Mouse (Mus musculus): Measurements from ENCODE around the gene Ccdc85c. TPM values are rescaled to one million over a fixed set of nuclear protein-coding genes. Genes with fewer than 3 reads are reported as not detected.

Gene Ccdc85c
- polyA plus RNA-seq, 1 experiment from 2014 or later: 7.7 TPM

- WGBS: 4% methylated on average over 8 of the region's 8 CpGs
- H3K4me1 ChIP-seq: peaks cover 94% of the 10 kb centered on the region
- H3K27me3 ChIP-seq: no peaks in the 10 kb centered on the region
- ATAC-seq (replicated peaks; ENCODE audit: low FRiP score): peak; percentile 21
- H3K9me3 ChIP-seq (replicated peaks): no peaks in the 10 kb centered on the region
- H3K9ac ChIP-seq: no peak overlapping the region
- H3K4me2 ChIP-seq: peak overlapping the region; percentile 32; the same call in 1 of the 2 replicates
- no peak overlapping the region for H3K4me3 ChIP-seq (replicated peaks)
- peak overlapping the region; percentile 77 for H3K27ac ChIP-seq
- no peaks in the 10 kb centered on the region for H3K36me3 ChIP-seq
Measured at GRCm38 (mm10) chr12:108244778-108245177, 30.4 kb downstream of the Ccdc85c start.

- no peaks in the 10 kb centered on the region for H3K27me3 ChIP-seq
- H3K4me1 ChIP-seq: peaks cover 99% of the 10 kb centered on the region
- H3K36me3 ChIP-seq: no peaks in the 10 kb centered on the region
- H3K27ac ChIP-seq: no peak overlapping the region
- no peak overlapping the region for H3K9ac ChIP-seq
- H3K9me3 ChIP-seq (replicated peaks): no peaks in the 10 kb centered on the region
- H3K4me2 ChIP-seq: no peak overlapping the region
- no peak overlapping the region for H3K4me3 ChIP-seq (replicated peaks)
- 63% methylated on average over 20 of the region's 20 CpGs for WGBS
- ATAC-seq (replicated peaks; ENCODE audit: low FRiP score): no peak
Measured at GRCm38 (mm10) chr12:108242243-108242745, 32.9 kb downstream of the Ccdc85c start.

GRCm38 (mm10) chr12:108241626-108242025 lies 33.6 kb downstream of the Ccdc85c start:
- Histone ChIP-seq H3K9me3 (replicated peaks) (no peaks in the 10 kb centered on the region), H3K4me1 (peaks cover 99% of the 10 kb centered on the region), H3K4me2 (no peak overlapping the region), H3K4me3 (replicated peaks) (no peak overlapping the region), H3K9ac (no peak overlapping the region), H3K27ac (0 out of 2 replicates have a peak overlapping the region, but pooled peaks have one; percentile 20), H3K27me3 (no peaks in the 10 kb centered on the region), H3K36me3 (no peaks in the 10 kb centered on the region)
- 48% methylated on average over 6 of the region's 6 CpGs for WGBS
- no peak for ATAC-seq (replicated peaks; ENCODE audit: low FRiP score)

- Histone ChIP-seq H3K27ac (0 out of 2 replicates have a peak overlapping the region, but pooled peaks have one; percentile 20), H3K9me3 (replicated peaks) (no peaks in the 10 kb centered on the region), H3K36me3 (no peaks in the 10 kb centered on the region), H3K4me3 (replicated peaks) (no peak overlapping the region), H3K27me3 (no peaks in the 10 kb centered on the region), H3K4me1 (peaks cover 99% of the 10 kb centered on the region), H3K9ac (no peak overlapping the region), H3K4me2 (peak overlapping the region; percentile 27)
- peak; percentile 7 for ATAC-seq (replicated peaks; ENCODE audit: low FRiP score)
- 15% methylated on average over 21 of the region's 21 CpGs for WGBS
Measured at GRCm38 (mm10) chr12:108240953-108241588, 34.2 kb downstream of the Ccdc85c start.

- H3K4me2 ChIP-seq: peak overlapping the region; percentile 27
- no peak overlapping the region for H3K9ac ChIP-seq
- 0 out of 2 replicates have a peak overlapping the region, but pooled peaks have one; percentile 20 for H3K27ac ChIP-seq
- H3K4me1 ChIP-seq: peaks cover 99% of the 10 kb centered on the region
- H3K4me3 ChIP-seq (replicated peaks): no peak overlapping the region
- ATAC-seq (replicated peaks; ENCODE audit: low FRiP score): no peak; the same call in 1 of the 2 replicates
- no peaks in the 10 kb centered on the region for H3K27me3 ChIP-seq
- WGBS: 55% methylated on average over 13 of the region's 13 CpGs
- H3K36me3 ChIP-seq: no peaks in the 10 kb centered on the region
- H3K9me3 ChIP-seq (replicated peaks): no peaks in the 10 kb centered on the region
Measured at GRCm38 (mm10) chr12:108240401-108240890, 34.8 kb downstream of the Ccdc85c start.

GRCm38 (mm10) chr12:108239441-108239840 lies 35.8 kb downstream of the Ccdc85c start:
- peak overlapping the region; percentile 12; the same call in 1 of the 2 replicates for H3K4me2 ChIP-seq
- H3K27ac ChIP-seq: no peak overlapping the region
- H3K36me3 ChIP-seq: no peaks in the 10 kb centered on the region
- no peaks in the 10 kb centered on the region for H3K27me3 ChIP-seq
- no peak overlapping the region for H3K9ac ChIP-seq
- no peaks in the 10 kb centered on the region for H3K9me3 ChIP-seq (replicated peaks)
- peaks cover 97% of the 10 kb centered on the region for H3K4me1 ChIP-seq
- 66% methylated on average over 5 of the region's 5 CpGs for WGBS
- ATAC-seq (replicated peaks; ENCODE audit: low FRiP score): no peak
- H3K4me3 ChIP-seq (replicated peaks): no peak overlapping the region

- WGBS: 66% methylated on average over 17 of the region's 17 CpGs
- H3K9me3 ChIP-seq (replicated peaks): no peaks in the 10 kb centered on the region
- no peak overlapping the region for H3K27ac ChIP-seq
- H3K27me3 ChIP-seq: no peaks in the 10 kb centered on the region
- H3K4me3 ChIP-seq (replicated peaks): no peak overlapping the region
- no peak overlapping the region for H3K4me2 ChIP-seq
- no peak overlapping the region for H3K9ac ChIP-seq
- H3K36me3 ChIP-seq: no peaks in the 10 kb centered on the region
- peaks cover 88% of the 10 kb centered on the region for H3K4me1 ChIP-seq
- ATAC-seq (replicated peaks; ENCODE audit: low FRiP score): no peak
Measured at GRCm38 (mm10) chr12:108238395-108239035, 36.7 kb downstream of the Ccdc85c start.

GRCm38 (mm10) chr12:108237300-108238006 lies 37.8 kb downstream of the Ccdc85c start:
- Histone ChIP-seq H3K36me3 (no peaks in the 10 kb centered on the region), H3K9ac (no peak overlapping the region), H3K27me3 (no peaks in the 10 kb centered on the region), H3K9me3 (replicated peaks) (no peaks in the 10 kb centered on the region), H3K4me3 (replicated peaks) (no peak overlapping the region), H3K27ac (peak overlapping the region; percentile 52), H3K4me1 (peaks cover 78% of the 10 kb centered on the region), H3K4me2 (no peak overlapping the region)
- 61% methylated on average over 6 of the region's 6 CpGs for WGBS
- no peak; the same call in 1 of the 2 replicates for ATAC-seq (replicated peaks; ENCODE audit: low FRiP score)

GRCm38 (mm10) chr12:108235976-108236555 lies 39.2 kb downstream of the Ccdc85c start:
- Histone ChIP-seq H3K4me1 (peaks cover 76% of the 10 kb centered on the region), H3K36me3 (no peaks in the 10 kb centered on the region), H3K4me3 (replicated peaks) (no peak overlapping the region), H3K9ac (no peak overlapping the region), H3K4me2 (no peak overlapping the region), H3K27ac (no peak overlapping the region), H3K27me3 (no peaks in the 10 kb centered on the region), H3K9me3 (replicated peaks) (no peaks in the 10 kb centered on the region)
- ATAC-seq (replicated peaks; ENCODE audit: low FRiP score): no peak
- 72% methylated on average over 17 of the region's 18 CpGs for WGBS

GRCm38 (mm10) chr12:108234832-108235602 lies 40.2 kb downstream of the Ccdc85c start:
- H3K4me2 ChIP-seq: no peak overlapping the region
- H3K4me3 ChIP-seq (replicated peaks): no peak overlapping the region
- WGBS: 74% methylated on average over 14 of the region's 14 CpGs
- no peaks in the 10 kb centered on the region for H3K36me3 ChIP-seq
- no peak overlapping the region for H3K9ac ChIP-seq
- no peak overlapping the region for H3K27ac ChIP-seq
- H3K4me1 ChIP-seq: peaks cover 71% of the 10 kb centered on the region
- H3K27me3 ChIP-seq: no peaks in the 10 kb centered on the region
- ATAC-seq (replicated peaks; ENCODE audit: low FRiP score): no peak
- H3K9me3 ChIP-seq (replicated peaks): no peaks in the 10 kb centered on the region

GRCm38 (mm10) chr12:108233736-108234135 lies 41.5 kb downstream of the Ccdc85c start:
- Histone ChIP-seq H3K4me3 (replicated peaks) (no peak overlapping the region), H3K27me3 (no peaks in the 10 kb centered on the region), H3K27ac (no peak overlapping the region), H3K9me3 (replicated peaks) (no peaks in the 10 kb centered on the region), H3K4me2 (no peak overlapping the region), H3K36me3 (no peaks in the 10 kb centered on the region), H3K9ac (no peak overlapping the region), H3K4me1 (peaks cover 70% of the 10 kb centered on the region)
- WGBS: 74% methylated on average over 6 of the region's 6 CpGs
- no peak for ATAC-seq (replicated peaks; ENCODE audit: low FRiP score)
